Mouse (Mus musculus): ENCODE results near the gene A630076J17Rik. TPM values are rescaled to one million over a fixed set of nuclear protein-coding genes. Genes with fewer than 3 reads are reported as not detected.

A630076J17Rik gene
- total and polyA plus RNA-seq, 3 experiments, result not detected

DNA sequence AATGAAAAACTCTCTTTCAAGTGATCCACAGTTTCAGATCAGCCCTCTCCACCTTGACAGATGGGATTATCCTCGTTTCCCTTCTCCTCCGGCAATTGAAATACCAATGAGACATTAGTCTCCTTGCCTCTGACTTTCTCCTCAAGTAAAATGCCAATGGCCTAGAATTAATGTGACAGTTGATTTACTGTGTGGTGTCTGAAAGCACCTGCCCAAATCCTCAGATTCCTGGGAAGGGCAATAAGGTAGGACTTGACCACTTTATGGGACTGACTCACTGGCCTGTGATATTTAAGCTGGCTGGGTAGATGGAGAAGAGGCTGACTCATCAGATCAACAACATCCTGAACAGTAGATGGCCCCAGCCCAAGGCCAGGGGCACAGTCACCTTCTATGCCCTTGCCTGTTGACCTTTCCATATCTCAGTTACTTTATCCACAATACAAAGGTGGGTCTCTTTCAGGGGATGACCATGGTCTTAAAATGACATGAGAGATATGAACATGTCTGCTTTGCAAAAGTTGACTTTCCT is 36.5 kb downstream of the A630076J17Rik start:
- H3K27me3 ChIP-seq (replicated peaks), result peaks cover 2% of the 10 kb centered on the region
- dilution Hi-C loops (cut with MboI; ENCODE audit: extremely low pct_ligation_motif_present, extremely low pct_unique_long_range_greater_than_20kb, low sequenced_read_pairs) (no loop called here), in situ Hi-C loops (cut with MboI; ENCODE audit: low pct_ligation_motif_present, low pct_unique_long_range_greater_than_20kb, low sequenced_read_pairs) (no loop called here)
- H3K4me1 ChIP-seq (ENCODE audit: control insufficient read depth in 1 of 2, insufficient read depth in 2 of 2), result peaks cover 0 to under 1% of the 10 kb centered on the region in 2 experiments; a peak in 2 of 4 replicates
- H3K4me3 ChIP-seq (replicated peaks in 1 of 3; ENCODE audit: low read depth in 2 of 3, low read length in 2 of 3, poor library complexity in 1 of 3), result no peak overlapping the region
- H3K36me3 ChIP-seq (replicated peaks in 1 of 2; ENCODE audit: control insufficient read depth in 1 of 2, insufficient read depth in 1 of 2, low read length in 1 of 2), result no peaks in the 10 kb centered on the region
- DNase-seq (ENCODE audit: extremely low read depth), result no peak
- no peak for TF ChIP-seq ZMIZ1 (IDR thresholded peaks at IDR 0.05; ENCODE audit: low read depth, low read length)
- TF ChIP-seq NRF1 (IDR thresholded peaks at IDR 0.05; ENCODE audit: low read depth, low read length), result no peak
- no peak for TF ChIP-seq JUN (IDR thresholded peaks at IDR 0.05; ENCODE audit: insufficient read depth, low read depth, low read length)
- TF ChIP-seq MAX (IDR thresholded peaks at IDR 0.05; ENCODE audit: low read length), result no peak
- TF ChIP-seq E2F4 (IDR thresholded peaks at IDR 0.05; ENCODE audit: insufficient replicate concordance, low read depth, low read length), result no peak
- no peak for TF ChIP-seq BHLHE40 (IDR thresholded peaks at IDR 0.05; ENCODE audit: low read depth, low read length)
- TF ChIP-seq RAD21 (IDR thresholded peaks at IDR 0.05; ENCODE audit: low read depth, low read length), result no peak
- TF ChIP-seq GABPA (IDR thresholded peaks at IDR 0.05; ENCODE audit: insufficient replicate concordance, low read depth, low read length), result no peak
- TF ChIP-seq EP300 (IDR thresholded peaks at IDR 0.05; ENCODE audit: low read length), result no peak
- TF ChIP-seq CHD2 (IDR thresholded peaks at IDR 0.05; ENCODE audit: low read length), result no peak
- no peak for TF ChIP-seq RCOR1 (conservative IDR thresholded peaks at IDR 0.05; ENCODE audit: low read depth, low read length)
- no peak for TF ChIP-seq ZNF384 (IDR thresholded peaks at IDR 0.05; ENCODE audit: low read depth, low read length)
- no peak for TF ChIP-seq TCF12 (IDR thresholded peaks at IDR 0.05; ENCODE audit: low read depth, low read length)
- TF ChIP-seq TBP (conservative IDR thresholded peaks at IDR 0.05; ENCODE audit: low read depth, low read length), result no peak
- TF ChIP-seq POLR2AphosphoS2 (IDR thresholded peaks at IDR 0.05; ENCODE audit: low read depth, low read length), result no peak
- TF ChIP-seq ELF1 (IDR thresholded peaks at IDR 0.05; ENCODE audit: low read depth, low read length), result no peak
- H3K79me2 ChIP-seq (replicated peaks; ENCODE audit: control insufficient read depth, extremely low read depth, insufficient read depth, poor library complexity, severe bottlenecking), result no peaks in the 10 kb centered on the region
- no peak overlapping the region for H3K27ac ChIP-seq (ENCODE audit: insufficient read depth, low read depth)
- no peaks in the 10 kb centered on the region for H3K9me3 ChIP-seq (replicated peaks; ENCODE audit: low read length)
- no peak overlapping the region for H3K4me2 ChIP-seq (ENCODE audit: insufficient read depth, low read depth, poor library complexity, severe bottlenecking)
- H3K9ac ChIP-seq (ENCODE audit: insufficient read depth, low read depth), result no peak overlapping the region

DNA sequence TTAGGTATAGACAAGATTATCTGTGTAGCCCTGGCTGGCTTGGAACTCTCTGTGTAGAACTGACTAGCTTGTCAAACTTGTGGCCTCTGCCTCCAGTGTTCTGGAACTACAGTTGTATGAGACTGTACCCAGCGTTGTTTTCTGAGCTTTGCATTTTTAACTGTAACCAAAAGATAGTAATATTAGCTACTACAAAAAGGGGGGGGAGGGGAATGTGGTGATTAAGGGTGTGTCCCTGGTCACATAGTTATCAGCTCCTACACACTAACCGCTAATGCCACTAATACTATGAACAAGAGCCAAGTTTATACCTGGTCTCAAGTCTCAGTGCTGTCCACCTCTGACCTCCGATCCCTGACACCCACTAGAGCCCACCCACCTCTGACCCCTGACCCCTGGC is 42.0 kb downstream of the A630076J17Rik start:
- no peak for DNase-seq (ENCODE audit: extremely low read depth)
- no peaks in the 10 kb centered on the region for H3K9me3 ChIP-seq (replicated peaks; ENCODE audit: low read length)
- dilution Hi-C loops (cut with MboI; ENCODE audit: extremely low pct_ligation_motif_present, extremely low pct_unique_long_range_greater_than_20kb, low sequenced_read_pairs), result no loop called here

More for the DNA sequence above, 42.0 kb downstream of the A630076J17Rik start:
- no peak overlapping the region for H3K9ac ChIP-seq (ENCODE audit: insufficient read depth, low read depth)
- H3K27ac ChIP-seq (ENCODE audit: insufficient read depth, low read depth), result no peak overlapping the region
- in situ Hi-C loops (cut with MboI; ENCODE audit: low pct_ligation_motif_present, low pct_unique_long_range_greater_than_20kb, low sequenced_read_pairs), result no loop called here
- H3K36me3 ChIP-seq (replicated peaks in 1 of 2; ENCODE audit: control insufficient read depth in 1 of 2, insufficient read depth in 1 of 2, low read length in 1 of 2), result no peaks in the 10 kb centered on the region
- H3K27me3 ChIP-seq (replicated peaks), result peaks cover 2% of the 10 kb centered on the region
- no peak overlapping the region for H3K4me2 ChIP-seq (ENCODE audit: insufficient read depth, low read depth, poor library complexity, severe bottlenecking)
- H3K79me2 ChIP-seq (replicated peaks; ENCODE audit: control insufficient read depth, extremely low read depth, insufficient read depth, poor library complexity, severe bottlenecking), result no peaks in the 10 kb centered on the region
- TF ChIP-seq JUND (conservative IDR thresholded peaks at IDR 0.05; ENCODE audit: low read depth, low read length) (no peak), NRF1 (IDR thresholded peaks at IDR 0.05; ENCODE audit: low read depth, low read length) (no peak), IRF4 (IDR thresholded peaks at IDR 0.05; ENCODE audit: low read depth, low read length) (no peak), E2F4 (IDR thresholded peaks at IDR 0.05; ENCODE audit: insufficient replicate concordance, low read depth, low read length) (no peak), POLR2AphosphoS2 (IDR thresholded peaks at IDR 0.05; ENCODE audit: low read depth, low read length) (no peak), EP300 (IDR thresholded peaks at IDR 0.05; ENCODE audit: low read length) (no peak), GABPA (IDR thresholded peaks at IDR 0.05; ENCODE audit: insufficient replicate concordance, low read depth, low read length) (no peak), MYC (IDR thresholded peaks at IDR 0.05; ENCODE audit: low read depth, low read length) (no peak), CHD2 (IDR thresholded peaks at IDR 0.05; ENCODE audit: low read length) (no peak), MXI1 (IDR thresholded peaks at IDR 0.05; ENCODE audit: low read depth, low read length) (no peak), CTCF (conservative IDR thresholded peaks at IDR 0.05 in 1 of 2, IDR thresholded peaks at IDR 0.05 in 1 of 2; ENCODE audit: low read depth in 2 of 2, low read length in 2 of 2) (no peak)
- no peaks in the 10 kb centered on the region; a peak in 1 of 4 replicates for H3K4me1 ChIP-seq (ENCODE audit: control insufficient read depth in 1 of 2, insufficient read depth in 2 of 2)
- no peak overlapping the region for H3K4me3 ChIP-seq (replicated peaks in 1 of 3; ENCODE audit: low read depth in 2 of 3, low read length in 2 of 3, poor library complexity in 1 of 3)
